Mouse (Mus musculus) stomach, embryonic 16.5 days (tissue): ENCODE data around the gene Sppl3. TPM values are rescaled to one million over a fixed set of nuclear protein-coding genes. Genes with fewer than 3 reads are reported as not detected.

Source experiments
- polyA plus RNA-seq: library from polyadenylated mRNA; unstranded; fragments of >200 nt; fragmentation: Nextera tagmentation; extraction: Ambion mirVana; gene quantifications from 2 replicates; pipeline ENCODE4 v1.2.1, GENCODE M21; 2015

Sppl3 gene
- polyA plus RNA-seq, 1 experiment from 2014 or later: 9.6 TPM

Other genes starting within 250 kb of the Sppl3 start
- gene Ankrd13a, start 236.5 kb upstream of the Sppl3 start, polyA plus RNA-seq: 12.7 and 13.1 TPM in 2 replicates
- gene Git2, start 235.6 kb upstream of the Sppl3 start, polyA plus RNA-seq: 35.9 and 42.0 TPM in 2 replicates
- gene 1500011B03Rik, start 187.7 kb upstream of the Sppl3 start, polyA plus RNA-seq: 66.8 and 71.8 TPM in 2 replicates
- not detected in 2 replicates for gene 4930519G04Rik, start 157.5 kb upstream of the Sppl3 start, polyA plus RNA-seq
- gene Gm9936, start 152.5 kb upstream of the Sppl3 start, polyA plus RNA-seq: 0.18 TPM in 1 of 2 replicates, not detected in the other
- 7.8 and 8.1 TPM in 2 replicates for gene Oasl2, start 114.2 kb upstream of the Sppl3 start, polyA plus RNA-seq
- gene Oasl1, start 87.9 kb upstream of the Sppl3 start, polyA plus RNA-seq: 1.3 and 2.1 TPM in 2 replicates
- gene 2210016L21Rik, start 69.0 kb upstream of the Sppl3 start, polyA plus RNA-seq: 45.6 and 53.5 TPM in 2 replicates
- 8.7 and 9.8 TPM in 2 replicates for gene Hnf1a, start 40.0 kb upstream of the Sppl3 start, polyA plus RNA-seq
- 20.2 and 27.8 TPM in 2 replicates for gene Gm10401, start 87.2 kb downstream of the Sppl3 start, polyA plus RNA-seq
- gene Acads, start 108.2 kb downstream of the Sppl3 start, polyA plus RNA-seq: 50.8 and 53.3 TPM in 2 replicates
- gene Unc119b, start 123.8 kb downstream of the Sppl3 start, polyA plus RNA-seq: 22.2 and 25.4 TPM in 2 replicates
- 66.2 and 68.8 TPM in 2 replicates for gene Mlec, start 147.0 kb downstream of the Sppl3 start, polyA plus RNA-seq
- 0.65 and 1.4 TPM in 2 replicates for gene Cabp1, start 183.2 kb downstream of the Sppl3 start, polyA plus RNA-seq
- 88.6 and 100 TPM in 2 replicates for gene Pop5, start 224.7 kb downstream of the Sppl3 start, polyA plus RNA-seq